In genomic region chr10:80398174-80398535, GRCm38 (mm10) we compare ENCODE assay signal across 1 mouse cellular context.
A peak's percentile ranks its signal among the peaks of the same experiment; 100 is the strongest.
TF ChIP-seq lines count a peak whose summit lies in the region.

No protein-coding gene starts in this region.

TF ChIP-seq in MEL, 35 proteins besides CTCF, POLR2A, EP300 and RAD21:
- TF ChIP-seq BHLHE40 (IDR thresholded peaks at IDR 0.05; ENCODE audit: borderline replicate concordance, low read depth, low read length) = no peak
- TF ChIP-seq CHD2 (IDR thresholded peaks at IDR 0.05; ENCODE audit: low read length) = no peak
- TF ChIP-seq ZNF384 (IDR thresholded peaks at IDR 0.05; ENCODE audit: low read depth, low read length) = peak; percentile 83
